Mouse (Mus musculus) forebrain, embryonic 16.5 days (tissue): ENCODE measurements around the gene Ears2. TPM values are rescaled to one million over a fixed set of nuclear protein-coding genes. Genes with fewer than 3 reads are reported as not detected.
A peak's percentile ranks its signal among the peaks of the same experiment; 100 is the strongest.

Source experiments
- ATAC-seq: fragments of 200-750 bp; cut with Nextera tagmentation; 2 replicates; pipeline ENCODE4 v1.8.0; 2017; ENCODE audit warnings: mild to moderate bottlenecking, moderate library complexity
- H3K27ac ChIP-seq: fragments of 300-500 bp; sonication (generic); 2 replicates; pipeline ENCODE4 v1.5.1; 2014; ENCODE audit warnings: low read length, control low read depth
- H3K27me3 ChIP-seq: fragments of 300-500 bp; sonication (generic); replicated peaks from 2 replicates; pipeline ENCODE4 v1.6.1; 2014; ENCODE audit warnings: low read length; ENCODE audit not compliant: control insufficient read depth, insufficient read depth
- H3K36me3 ChIP-seq: fragments of 300-500 bp; sonication (generic); 2 replicates; pipeline ENCODE4 v1.6.1; 2014; ENCODE audit not compliant: control insufficient read depth, insufficient read depth
- H3K4me1 ChIP-seq: fragments of 300-500 bp; sonication (generic); replicated peaks from 2 replicates; pipeline ENCODE4 v1.6.1; 2014; ENCODE audit warnings: low read length; ENCODE audit not compliant: control insufficient read depth, insufficient read depth
- H3K4me2 ChIP-seq: fragments of 300-500 bp; sonication (generic); 2 replicates; pipeline ENCODE4 v1.6.1; 2014; ENCODE audit warnings: mild to moderate bottlenecking, low read length, control low read depth
- H3K4me3 ChIP-seq: fragments of 300-500 bp; sonication (generic); replicated peaks from 2 replicates; pipeline ENCODE4 v1.5.1; 2014; ENCODE audit warnings: mild to moderate bottlenecking, low read length, control low read depth
- H3K9ac ChIP-seq: fragments of 300-500 bp; sonication (generic); replicated peaks from 2 replicates; pipeline ENCODE4 v1.6.1; 2014; ENCODE audit warnings: low read depth, low read length, control low read depth
- H3K9me3 ChIP-seq: fragments of 300-500 bp; sonication (generic); 2 replicates; pipeline ENCODE4 v1.6.1; 2016; ENCODE audit warnings: low read length; ENCODE audit not compliant: control insufficient read depth
- WGBS: fragments of 180-500 bp; shearing (Covaris S2); extraction: QIAGEN DNeasy Blood & Tissue Kit; methylation state at CpG from one replicate; pipeline ENCODE4 v1.1.7; 2014; 5-methylcytosine and 5-hydroxymethylcytosine counted together
- polyA plus RNA-seq: library from polyadenylated mRNA; unstranded; fragments of >200 nt; fragmentation: Nextera tagmentation; extraction: Ambion mirVana; gene quantifications from 2 replicates; pipeline ENCODE4 v1.2.1, GENCODE M21; 2015

Ears2 gene
- polyA plus RNA-seq, 1 experiment from 2014 or later, result 12.1 TPM

DNA sequence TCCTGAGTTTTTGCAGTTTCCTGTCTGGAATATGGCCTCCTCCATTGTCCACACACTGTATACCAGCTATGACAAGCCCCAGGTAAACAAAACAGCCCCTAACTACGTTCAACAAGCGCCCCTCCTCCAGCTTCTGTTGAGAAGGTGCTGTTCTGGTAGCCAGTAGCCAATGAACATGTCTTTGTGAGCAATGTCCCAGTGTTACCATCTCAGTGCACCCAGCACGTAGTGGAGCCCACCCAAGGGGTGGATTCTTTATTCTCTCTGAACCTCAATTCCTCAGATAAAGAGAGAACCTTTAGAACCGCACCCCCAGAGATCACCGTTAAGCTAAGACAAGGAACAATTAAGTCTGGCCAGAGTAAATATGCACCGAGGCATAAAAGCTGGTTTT is 46.8 kb downstream of the Ears2 start:
- peak overlapping the region; percentile 86 for H3K27ac ChIP-seq
- peak overlapping the region; percentile 64 for H3K4me2 ChIP-seq
- H3K9me3 ChIP-seq, result no peaks in the 10 kb centered on the region
- H3K4me3 ChIP-seq, result peak overlapping the region; percentile 77
- no peaks in the 10 kb centered on the region for H3K27me3 ChIP-seq
- H3K4me1 ChIP-seq, result peaks cover 24% of the 10 kb centered on the region
- ATAC-seq, result peak; percentile 56
- 2% methylated on average over 6 of the region's 6 CpGs for WGBS
- H3K36me3 ChIP-seq, result no peaks in the 10 kb centered on the region
- H3K9ac ChIP-seq, result peak overlapping the region; percentile 79

DNA sequence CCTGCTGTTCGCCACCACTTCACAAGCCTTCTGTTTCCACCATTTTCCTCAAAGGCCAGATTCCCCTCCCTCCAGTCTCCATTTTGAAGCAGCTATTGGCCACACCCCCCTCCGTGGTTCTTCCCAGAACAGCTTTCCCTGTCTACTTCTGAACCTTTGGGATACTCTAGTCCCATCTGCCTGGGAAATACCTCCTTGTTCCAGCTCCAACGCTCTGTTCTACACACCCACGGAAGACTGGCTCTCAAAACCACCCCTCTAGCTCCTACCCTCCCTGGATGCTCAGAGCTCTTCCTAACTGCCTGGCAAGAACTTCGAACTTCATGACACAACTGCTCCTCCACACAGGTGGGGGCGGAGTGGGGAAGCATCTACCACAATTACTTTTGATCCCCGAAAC is 48.1 kb downstream of the Ears2 start:
- ATAC-seq, result no peak
- Histone ChIP-seq H3K27me3 (no peaks in the 10 kb centered on the region), H3K9ac (0 out of 2 replicates have a peak overlapping the region, but pooled peaks have one; percentile 11), H3K4me3 (peak overlapping the region; percentile 77), H3K9me3 (no peaks in the 10 kb centered on the region), H3K4me2 (peak overlapping the region; percentile 64), H3K27ac (no peak overlapping the region), H3K36me3 (no peaks in the 10 kb centered on the region), H3K4me1 (peaks cover 26% of the 10 kb centered on the region)
- WGBS, result 80% methylated on average over 7 of the region's 7 CpGs

DNA sequence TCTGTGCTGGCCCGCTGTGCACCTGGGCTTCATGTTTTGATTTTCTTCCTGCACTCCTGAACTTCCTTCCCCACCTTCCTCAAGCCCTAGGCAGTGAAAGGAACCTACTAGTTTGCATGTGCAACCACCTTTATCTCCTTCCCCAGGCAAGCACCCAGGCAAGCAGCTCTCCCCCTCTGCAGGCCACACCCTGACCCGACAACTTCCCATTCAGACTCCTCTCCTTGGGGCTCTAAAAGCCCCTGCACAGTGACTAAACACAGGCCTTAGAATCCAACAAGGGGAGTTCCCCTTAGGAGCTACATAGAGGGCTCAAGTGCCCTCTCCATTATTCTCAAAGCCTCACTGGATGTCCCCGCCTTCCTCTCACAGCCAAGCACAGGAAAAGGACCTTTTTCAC is 48.8 kb downstream of the Ears2 start:
- Histone ChIP-seq H3K4me3 (peak overlapping the region; percentile 77; the same call in 1 of the 2 replicates), H3K9me3 (no peaks in the 10 kb centered on the region), H3K36me3 (no peaks in the 10 kb centered on the region), H3K4me1 (peaks cover 26% of the 10 kb centered on the region), H3K27me3 (no peaks in the 10 kb centered on the region), H3K4me2 (peak overlapping the region; percentile 64), H3K27ac (no peak overlapping the region), H3K9ac (no peak overlapping the region)
- ATAC-seq, result no peak
- 72% methylated on average over 3 of the region's 3 CpGs for WGBS

DNA sequence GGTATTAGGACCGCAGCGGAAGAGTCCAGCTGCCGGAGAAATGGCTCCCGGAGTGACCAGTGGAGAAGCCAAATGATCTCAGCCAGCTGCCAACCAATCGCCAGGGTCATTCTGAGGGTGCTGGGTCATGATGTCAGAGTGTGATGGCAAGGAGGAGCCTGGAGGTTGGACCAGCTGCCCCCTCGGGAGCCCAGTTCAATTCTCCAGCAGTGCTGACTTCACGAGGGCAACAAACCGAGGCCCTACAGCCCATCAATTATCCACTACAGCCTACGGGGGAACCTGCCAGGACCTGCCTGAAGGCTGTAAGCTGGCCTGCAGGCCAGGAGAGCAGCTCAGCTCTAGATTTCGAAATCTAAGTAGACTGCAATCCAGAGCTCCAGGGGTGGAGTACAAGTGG is 51.3 kb downstream of the Ears2 start:
- 84% methylated on average over 10 of the region's 10 CpGs for WGBS

DNA sequence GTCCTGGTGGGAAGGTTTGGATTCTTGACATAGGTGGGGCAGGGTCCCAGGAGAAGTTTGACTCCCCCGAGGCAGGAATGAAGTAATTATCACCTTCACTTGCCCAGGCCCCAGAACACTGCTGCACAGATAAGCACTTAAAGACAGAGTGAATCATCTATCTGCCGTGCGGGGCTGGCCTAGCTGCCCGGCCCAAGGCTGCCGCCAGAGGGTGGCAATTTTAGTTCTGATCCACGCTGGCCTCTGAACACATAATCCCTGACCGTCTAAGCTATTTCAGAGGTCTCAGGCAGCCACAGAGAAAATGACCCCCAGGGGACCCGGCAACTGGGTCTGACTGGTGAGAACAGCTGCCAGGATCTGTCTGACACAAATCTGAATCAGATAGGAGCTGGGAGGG is 52.0 kb downstream of the Ears2 start:
- no peak for ATAC-seq
- peaks cover 10% of the 10 kb centered on the region for H3K36me3 ChIP-seq
- no peaks in the 10 kb centered on the region for H3K9me3 ChIP-seq
- no peaks in the 10 kb centered on the region for H3K27me3 ChIP-seq
- no peak overlapping the region for H3K4me3 ChIP-seq
- H3K4me2 ChIP-seq, result no peak overlapping the region
- 74% methylated on average over 8 of the region's 8 CpGs for WGBS
- no peak overlapping the region for H3K27ac ChIP-seq
- no peak overlapping the region for H3K9ac ChIP-seq
- H3K4me1 ChIP-seq, result peaks cover 26% of the 10 kb centered on the region

More for the DNA sequence above, 51.3 kb downstream of the Ears2 start:
- H3K4me3 ChIP-seq, result no peak overlapping the region
- no peak overlapping the region for H3K4me2 ChIP-seq
- peaks cover 26% of the 10 kb centered on the region for H3K4me1 ChIP-seq
- no peak overlapping the region for H3K27ac ChIP-seq
- no peaks in the 10 kb centered on the region for H3K9me3 ChIP-seq
- no peaks in the 10 kb centered on the region for H3K27me3 ChIP-seq
- no peak overlapping the region for H3K9ac ChIP-seq
- peaks cover 10% of the 10 kb centered on the region for H3K36me3 ChIP-seq
- ATAC-seq, result no peak

DNA sequence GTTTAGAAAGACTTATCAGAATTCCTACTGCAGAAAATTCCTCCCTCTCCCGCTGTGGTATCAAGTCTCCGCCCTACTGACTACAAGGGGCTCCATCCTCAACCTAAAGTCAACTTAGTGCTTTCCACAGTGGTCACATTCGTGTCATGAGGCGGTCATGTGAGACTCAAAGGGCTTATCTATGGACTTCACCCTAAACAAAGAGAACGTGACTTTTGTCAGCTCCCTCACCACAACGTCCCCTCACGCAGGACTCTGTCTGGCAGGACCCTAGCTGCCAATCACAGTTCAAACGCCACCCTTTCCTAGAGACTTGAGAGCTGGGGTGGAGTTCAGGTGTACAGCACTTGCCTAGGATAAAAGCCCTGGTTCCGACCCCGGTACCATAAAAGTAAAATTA is 54.1 kb downstream of the Ears2 start:
- 90% methylated on average over 10 of the region's 10 CpGs for WGBS
- Histone ChIP-seq H3K4me3 (no peak overlapping the region), H3K9ac (no peak overlapping the region), H3K27ac (no peak overlapping the region), H3K4me1 (peaks cover 9% of the 10 kb centered on the region; the same call in 1 of the 2 replicates), H3K4me2 (no peak overlapping the region), H3K9me3 (no peaks in the 10 kb centered on the region), H3K36me3 (peaks cover 18% of the 10 kb centered on the region), H3K27me3 (no peaks in the 10 kb centered on the region)
- ATAC-seq, result no peak

DNA sequence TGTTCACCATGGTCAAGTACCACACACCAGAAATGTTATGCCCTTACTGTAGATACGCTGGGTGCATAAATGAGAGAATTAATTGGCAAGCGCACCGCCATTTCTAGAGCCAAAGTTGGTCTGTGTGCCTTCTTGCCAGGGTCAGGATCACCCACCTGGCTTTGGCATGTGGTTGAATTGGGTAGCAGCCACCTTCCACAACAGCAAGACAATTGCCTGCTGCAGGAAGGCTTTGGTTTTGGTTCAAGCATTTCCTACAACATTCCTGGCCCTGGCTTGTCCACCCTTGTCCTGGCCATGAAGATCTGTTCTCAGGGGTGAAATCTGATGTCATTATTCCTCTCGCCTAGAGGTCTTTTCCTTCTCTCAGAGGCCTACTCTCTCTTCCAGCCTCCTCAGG is 54.7 kb downstream of the Ears2 start:
- no peak for ATAC-seq
- no peak overlapping the region for H3K4me3 ChIP-seq
- no peaks in the 10 kb centered on the region for H3K9me3 ChIP-seq
- WGBS, result 91% methylated on average over 4 of the region's 4 CpGs
- H3K36me3 ChIP-seq, result peaks cover 24% of the 10 kb centered on the region
- H3K4me1 ChIP-seq, result peaks cover 6% of the 10 kb centered on the region; the same call in 1 of the 2 replicates
- no peak overlapping the region for H3K27ac ChIP-seq
- H3K4me2 ChIP-seq, result no peak overlapping the region
- no peaks in the 10 kb centered on the region for H3K27me3 ChIP-seq
- no peak overlapping the region for H3K9ac ChIP-seq

DNA sequence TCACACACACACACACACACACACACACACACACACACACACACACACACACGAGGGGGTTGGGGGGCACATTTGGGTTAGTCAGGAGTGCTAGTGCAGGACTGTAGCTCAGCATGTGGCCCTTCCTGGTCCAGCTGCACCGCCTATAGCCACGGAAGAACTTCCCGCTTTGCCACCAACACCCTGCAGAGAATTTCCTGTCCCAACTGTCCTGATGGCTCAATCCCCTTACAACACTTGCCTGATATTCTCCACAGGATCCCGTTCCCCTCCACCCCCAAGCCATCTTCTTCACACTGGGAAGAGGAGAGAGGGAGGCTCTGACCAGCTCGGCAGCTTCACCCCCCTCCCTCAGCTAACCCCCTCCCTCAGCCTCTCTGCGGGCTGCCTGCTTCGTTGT is 66.7 kb downstream of the Ears2 start:
- H3K36me3 ChIP-seq, result peaks cover 47% of the 10 kb centered on the region
- no peak overlapping the region for H3K9ac ChIP-seq
- H3K27ac ChIP-seq, result no peak overlapping the region
- no peaks in the 10 kb centered on the region for H3K9me3 ChIP-seq
- no peaks in the 10 kb centered on the region for H3K4me1 ChIP-seq
- ATAC-seq, result no peak
- WGBS, result 78% methylated on average over 8 of the region's 8 CpGs
- no peak overlapping the region for H3K4me2 ChIP-seq
- no peak overlapping the region for H3K4me3 ChIP-seq
- H3K27me3 ChIP-seq, result no peaks in the 10 kb centered on the region

DNA sequence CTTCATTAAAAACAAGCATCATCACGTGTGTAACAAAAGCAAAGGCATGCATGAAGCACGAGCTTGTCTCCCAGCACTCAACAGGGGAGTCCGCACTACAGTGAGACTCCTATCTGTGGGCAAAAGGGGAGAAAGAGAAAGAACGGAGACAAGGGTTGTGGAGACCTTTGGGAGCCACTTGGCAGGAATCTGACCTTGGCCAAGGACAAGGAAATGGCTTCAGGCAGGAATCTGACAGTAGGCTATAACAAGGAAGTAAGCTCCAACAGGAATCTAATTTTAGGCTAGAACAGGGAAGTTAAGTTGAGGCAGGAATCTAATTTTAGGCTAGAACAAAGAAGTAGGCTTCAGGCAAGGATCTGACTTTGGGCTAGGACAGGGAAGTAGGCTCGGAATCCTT is 71.1 kb downstream of the Ears2 start:
- Histone ChIP-seq H3K27me3 (no peaks in the 10 kb centered on the region), H3K9me3 (no peaks in the 10 kb centered on the region), H3K36me3 (peaks cover 63% of the 10 kb centered on the region), H3K4me3 (no peak overlapping the region), H3K4me2 (no peak overlapping the region), H3K4me1 (no peaks in the 10 kb centered on the region), H3K27ac (no peak overlapping the region), H3K9ac (no peak overlapping the region)
- 90% methylated on average over 5 of the region's 5 CpGs for WGBS
- no peak for ATAC-seq
